Mouse (Mus musculus): ENCODE measurements at regions not wholly inside any gene's neighbourhood (a gene's known extent, or its start where the extent isn't known, plus 50 kb on each side); places are given as distances from the start of the nearest gene placed in this dataset.
A peak's percentile ranks its signal among the peaks of the same experiment; 100 is the strongest.

DNA sequence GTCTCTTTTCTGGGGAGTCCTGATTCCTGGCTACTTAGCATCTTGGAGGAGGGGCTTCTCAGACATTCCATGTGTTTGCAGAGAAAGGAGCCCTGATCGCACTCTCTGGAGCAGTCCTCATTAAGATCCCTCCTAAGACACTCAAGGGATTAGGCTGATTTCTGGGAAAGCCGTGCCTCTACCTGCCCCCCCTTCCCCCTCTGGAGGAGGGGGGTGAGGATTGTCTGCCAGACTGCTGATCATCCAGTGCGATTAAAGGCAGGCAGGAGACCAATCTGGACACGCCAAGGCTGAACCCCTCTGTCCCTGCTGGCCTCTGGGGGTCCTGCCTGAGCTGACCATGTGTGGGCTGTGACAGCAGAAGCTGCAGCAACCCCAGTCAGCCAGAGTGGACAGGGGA is 65.4 kb downstream of the Vegfa start:
- no peaks in the 10 kb centered on the region for H3K27me3 ChIP-seq (ENCODE audit: control insufficient read depth, insufficient read depth, insufficient read length)
- no peaks in the 10 kb centered on the region for H3K79me3 ChIP-seq (ENCODE audit: low read depth)
- no peaks in the 10 kb centered on the region for H3K79me2 ChIP-seq (ENCODE audit: control insufficient read depth, insufficient read depth)
- H3K36me3 ChIP-seq (ENCODE audit: control insufficient read depth, insufficient read depth), result no peaks in the 10 kb centered on the region
- H3K4me3 ChIP-seq (ENCODE audit: insufficient read depth, poor library complexity, severe bottlenecking), result no peak overlapping the region
- no peak overlapping the region for H3ac ChIP-seq (ENCODE audit: control insufficient read depth, insufficient read length, low read depth)
- TF ChIP-seq MYOD1 (IDR thresholded peaks at IDR 0.05; ENCODE audit: control insufficient read depth, insufficient read length, low read depth) (no peak), FOSL1 (IDR thresholded peaks at IDR 0.05; ENCODE audit: insufficient read depth, low read length, poor library complexity, severe bottlenecking) (no peak), CTCF (IDR thresholded peaks at IDR 0.05; ENCODE audit: control insufficient read depth, insufficient read depth, insufficient read length) (no peak), MYOG (IDR thresholded peaks at IDR 0.05; ENCODE audit: control insufficient read depth, extremely low read depth, insufficient read length) (no peak), USF1 (IDR thresholded peaks at IDR 0.05; ENCODE audit: low read depth) (no peak), MAX (IDR thresholded peaks at IDR 0.05) (no peak), CEBPB (IDR thresholded peaks at IDR 0.05; ENCODE audit: low read depth) (no peak)

DNA sequence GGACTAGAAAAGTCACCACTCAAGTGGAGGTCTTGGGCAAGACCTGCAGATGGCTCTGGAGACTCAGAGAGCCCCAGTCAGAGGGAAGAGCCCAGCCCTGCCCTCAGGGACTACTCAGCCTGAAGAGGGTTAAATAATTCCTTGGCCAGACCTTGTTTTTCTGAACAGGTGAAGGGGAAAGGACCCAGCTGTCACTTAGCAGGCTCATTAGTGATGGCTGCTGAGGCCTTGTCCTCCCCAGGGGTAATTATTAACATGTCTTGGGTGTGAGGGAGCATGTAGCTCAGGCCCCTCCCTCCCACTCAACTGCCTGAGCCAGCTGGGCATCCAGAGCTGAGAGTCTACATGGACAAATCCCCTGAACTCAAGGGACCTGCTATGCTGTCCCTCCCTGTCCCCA is 68.1 kb downstream of the Vegfa start:
- Histone ChIP-seq H3K4me3 (ENCODE audit: insufficient read depth, poor library complexity, severe bottlenecking) (no peak overlapping the region), H3K79me2 (ENCODE audit: control insufficient read depth, insufficient read depth) (no peaks in the 10 kb centered on the region), H3K27me3 (ENCODE audit: control insufficient read depth, insufficient read depth, insufficient read length) (no peaks in the 10 kb centered on the region), H3K36me3 (ENCODE audit: control insufficient read depth, insufficient read depth) (no peaks in the 10 kb centered on the region), H3K79me3 (ENCODE audit: low read depth) (no peaks in the 10 kb centered on the region), H3ac (ENCODE audit: control insufficient read depth, insufficient read length, low read depth) (no peak overlapping the region)
- TF ChIP-seq CEBPB (IDR thresholded peaks at IDR 0.05; ENCODE audit: low read depth) (no peak), MYOD1 (IDR thresholded peaks at IDR 0.05; ENCODE audit: control insufficient read depth, insufficient read length, low read depth) (no peak), CTCF (IDR thresholded peaks at IDR 0.05; ENCODE audit: control insufficient read depth, insufficient read depth, insufficient read length) (no peak), FOSL1 (IDR thresholded peaks at IDR 0.05; ENCODE audit: insufficient read depth, low read length, poor library complexity, severe bottlenecking) (no peak), MYOG (IDR thresholded peaks at IDR 0.05; ENCODE audit: control insufficient read depth, extremely low read depth, insufficient read length) (no peak), USF1 (IDR thresholded peaks at IDR 0.05; ENCODE audit: low read depth) (no peak)

DNA sequence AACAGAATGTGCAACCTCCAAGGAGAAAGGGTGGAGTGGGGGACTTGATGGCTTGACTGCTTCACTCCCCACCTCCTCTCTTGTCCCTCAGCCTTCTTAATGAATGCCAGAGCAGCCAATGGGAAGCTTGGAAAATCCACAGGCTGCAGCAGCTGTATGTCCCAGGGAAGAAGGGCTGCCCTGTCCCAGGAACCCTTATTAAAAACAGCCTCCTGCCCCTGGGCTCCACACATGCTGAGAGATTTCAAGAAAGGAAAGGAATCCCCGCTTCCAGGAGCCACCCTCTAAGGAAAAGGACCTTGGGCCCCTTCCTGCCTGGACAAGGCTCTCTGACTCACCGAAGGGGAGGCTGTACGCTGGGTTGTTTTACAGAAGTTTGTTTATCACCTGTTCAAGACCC is 68.8 kb downstream of the Vegfa start:
- H3ac ChIP-seq (ENCODE audit: control insufficient read depth, insufficient read length, low read depth), result no peak overlapping the region
- no peaks in the 10 kb centered on the region for H3K27me3 ChIP-seq (ENCODE audit: control insufficient read depth, insufficient read depth, insufficient read length)
- H3K4me3 ChIP-seq (ENCODE audit: insufficient read depth, poor library complexity, severe bottlenecking), result no peak overlapping the region
- no peaks in the 10 kb centered on the region for H3K79me3 ChIP-seq (ENCODE audit: low read depth)
- no peaks in the 10 kb centered on the region for H3K79me2 ChIP-seq (ENCODE audit: control insufficient read depth, insufficient read depth)
- TF ChIP-seq FOSL1 (IDR thresholded peaks at IDR 0.05; ENCODE audit: insufficient read depth, low read length, poor library complexity, severe bottlenecking), result no peak
- TF ChIP-seq MYOD1 (IDR thresholded peaks at IDR 0.05; ENCODE audit: control insufficient read depth, insufficient read length, low read depth), result no peak
- no peak for TF ChIP-seq MAX (IDR thresholded peaks at IDR 0.05)
- TF ChIP-seq USF1 (IDR thresholded peaks at IDR 0.05; ENCODE audit: low read depth), result no peak
- no peak for TF ChIP-seq CEBPB (IDR thresholded peaks at IDR 0.05; ENCODE audit: low read depth)
- no peak for TF ChIP-seq CTCF (IDR thresholded peaks at IDR 0.05; ENCODE audit: control insufficient read depth, insufficient read depth, insufficient read length)
- TF ChIP-seq MYOG (IDR thresholded peaks at IDR 0.05; ENCODE audit: control insufficient read depth, extremely low read depth, insufficient read length), result no peak
- H3K36me3 ChIP-seq (ENCODE audit: control insufficient read depth, insufficient read depth), result no peaks in the 10 kb centered on the region

DNA sequence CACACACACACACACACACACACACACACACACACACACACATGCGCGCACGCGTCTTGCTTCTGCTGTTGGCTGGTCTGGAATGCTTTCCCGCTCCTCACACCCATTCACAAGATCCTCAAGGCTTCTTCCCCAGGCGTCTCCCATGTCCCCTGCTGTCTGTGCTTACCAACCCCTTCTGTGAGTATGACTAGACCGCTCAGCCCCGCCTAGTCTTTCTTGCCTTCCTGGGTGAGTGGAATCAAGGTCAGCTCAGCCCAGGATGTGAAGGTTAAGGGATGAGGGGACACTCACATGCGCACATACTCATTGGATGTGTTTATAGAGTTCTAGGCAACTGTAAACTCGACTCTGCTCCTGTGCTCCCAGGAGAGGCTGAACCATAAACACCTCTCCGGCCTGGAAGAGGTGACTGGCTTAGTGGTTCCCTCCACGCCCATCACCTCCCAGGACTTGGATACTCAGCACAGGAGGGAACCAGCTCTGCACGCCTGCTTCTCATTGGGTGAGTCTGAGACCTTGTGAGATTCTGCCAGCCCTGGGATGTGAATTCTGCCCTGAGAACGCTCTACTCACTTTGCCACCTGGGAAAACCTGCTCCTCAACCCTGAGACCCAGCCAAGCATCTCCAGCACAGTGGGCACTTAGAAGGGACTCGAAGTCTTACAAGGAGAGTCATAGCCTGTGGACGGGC is 70.4 kb downstream of the Vegfa start:
- TF ChIP-seq CEBPB (IDR thresholded peaks at IDR 0.05; ENCODE audit: low read depth), result no peak
- Histone ChIP-seq H3K27me3 (ENCODE audit: control insufficient read depth, insufficient read depth, insufficient read length) (no peaks in the 10 kb centered on the region), H3K79me3 (ENCODE audit: low read depth) (no peaks in the 10 kb centered on the region), H3ac (ENCODE audit: control insufficient read depth, insufficient read length, low read depth) (no peak overlapping the region), H3K4me3 (ENCODE audit: insufficient read depth, poor library complexity, severe bottlenecking) (no peak overlapping the region), H3K79me2 (ENCODE audit: control insufficient read depth, insufficient read depth) (no peaks in the 10 kb centered on the region), H3K36me3 (ENCODE audit: control insufficient read depth, insufficient read depth) (no peaks in the 10 kb centered on the region)

DNA sequence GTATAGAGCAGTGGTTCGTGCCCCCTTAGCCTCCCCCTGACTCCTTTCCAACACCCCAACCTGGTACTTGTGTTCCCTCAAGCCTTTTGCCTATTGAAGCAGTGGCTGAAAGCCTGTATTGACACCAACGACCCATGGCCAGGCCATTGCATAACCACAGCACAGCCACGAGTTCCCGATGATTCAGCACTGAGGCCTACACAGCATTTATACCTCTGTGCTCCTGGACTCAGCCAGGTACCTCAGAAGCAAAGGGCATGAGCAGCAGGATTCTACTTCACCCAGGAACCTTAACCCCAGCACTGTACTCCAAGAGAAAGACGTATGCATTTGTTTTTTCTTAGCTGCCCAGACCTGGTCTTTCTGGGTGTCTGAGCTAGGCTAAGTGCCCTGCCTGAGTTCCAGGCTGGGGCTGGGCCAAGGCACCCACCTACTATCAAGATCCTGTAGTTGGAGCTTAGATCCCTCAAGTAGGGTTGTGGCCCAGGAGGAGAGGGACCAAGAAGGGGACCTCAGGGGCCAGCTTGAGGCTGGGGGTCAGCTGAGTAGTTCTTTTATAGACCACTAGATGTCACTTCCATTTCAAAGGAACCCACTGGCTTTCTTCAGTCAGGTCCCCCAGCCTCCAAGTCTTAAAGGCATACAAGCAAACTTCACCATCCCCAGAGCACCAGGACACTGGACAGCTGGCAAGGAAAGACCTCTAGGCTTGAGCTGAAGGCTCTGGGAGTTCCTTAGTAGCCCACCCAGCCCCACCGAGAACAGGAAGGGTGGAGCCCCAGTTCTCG is 73.9 kb downstream of the Vegfa start:
- Histone ChIP-seq H3ac (ENCODE audit: control insufficient read depth, insufficient read length, low read depth) (no peak overlapping the region), H3K36me3 (ENCODE audit: control insufficient read depth, insufficient read depth) (no peaks in the 10 kb centered on the region), H3K79me3 (ENCODE audit: low read depth) (no peaks in the 10 kb centered on the region), H3K4me3 (ENCODE audit: insufficient read depth, poor library complexity, severe bottlenecking) (no peak overlapping the region), H3K27me3 (ENCODE audit: control insufficient read depth, insufficient read depth, insufficient read length) (no peaks in the 10 kb centered on the region), H3K79me2 (ENCODE audit: control insufficient read depth, insufficient read depth) (no peaks in the 10 kb centered on the region)
- TF ChIP-seq FOSL1 (IDR thresholded peaks at IDR 0.05; ENCODE audit: insufficient read depth, low read length, poor library complexity, severe bottlenecking) (no peak), CTCF (IDR thresholded peaks at IDR 0.05; ENCODE audit: control insufficient read depth, insufficient read depth, insufficient read length) (peak; percentile 1)

DNA sequence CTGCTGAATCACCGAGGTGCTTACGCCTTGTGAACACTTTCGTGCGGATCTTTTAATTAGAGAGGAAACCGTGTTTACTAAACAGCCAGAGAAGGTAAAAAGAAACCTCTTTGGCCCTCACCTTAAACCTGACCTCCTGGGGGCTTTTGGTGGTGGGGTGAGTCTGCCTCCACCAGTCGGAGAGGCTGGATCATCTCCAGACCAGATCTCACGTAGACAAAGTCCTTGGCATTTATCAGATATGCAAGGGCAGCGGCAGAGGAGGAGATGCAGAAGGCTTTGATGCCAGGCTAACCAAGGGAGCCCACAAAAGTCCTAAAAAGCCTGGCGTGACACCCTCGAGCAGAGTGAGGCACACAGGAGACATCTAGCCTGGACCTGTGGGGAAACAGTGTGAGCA is 76.7 kb downstream of the Vegfa start:
- Histone ChIP-seq H3ac (ENCODE audit: control insufficient read depth, insufficient read length, low read depth) (no peak overlapping the region), H3K4me3 (ENCODE audit: insufficient read depth, poor library complexity, severe bottlenecking) (no peak overlapping the region), H3K27me3 (ENCODE audit: control insufficient read depth, insufficient read depth, insufficient read length) (no peaks in the 10 kb centered on the region), H3K36me3 (ENCODE audit: control insufficient read depth, insufficient read depth) (no peaks in the 10 kb centered on the region), H3K79me2 (ENCODE audit: control insufficient read depth, insufficient read depth) (no peaks in the 10 kb centered on the region), H3K79me3 (ENCODE audit: low read depth) (no peaks in the 10 kb centered on the region)
- TF ChIP-seq MYOG (IDR thresholded peaks at IDR 0.05; ENCODE audit: control insufficient read depth, extremely low read depth, insufficient read length) (no peak), MYOD1 (IDR thresholded peaks at IDR 0.05; ENCODE audit: control insufficient read depth, insufficient read length, low read depth) (no peak), MAX (IDR thresholded peaks at IDR 0.05) (no peak), USF1 (IDR thresholded peaks at IDR 0.05; ENCODE audit: low read depth) (no peak), CTCF (IDR thresholded peaks at IDR 0.05; ENCODE audit: control insufficient read depth, insufficient read depth, insufficient read length) (no peak), FOSL1 (IDR thresholded peaks at IDR 0.05; ENCODE audit: insufficient read depth, low read length, poor library complexity, severe bottlenecking) (no peak), CEBPB (IDR thresholded peaks at IDR 0.05; ENCODE audit: low read depth) (no peak)
